Mouse (Mus musculus) stomach, embryonic 15.5 days (tissue): ENCODE data around the gene Timm9. TPM values are rescaled to one million over a fixed set of nuclear protein-coding genes. Genes with fewer than 3 reads are reported as not detected.
A peak's percentile ranks its signal among the peaks of the same experiment; 100 is the strongest.
"Not testable (repeated sequence)": the region's sequence is repeated elsewhere in the genome, so short reads cannot be mapped to it uniquely, and the experiment has no call there.

Source experiments
- ATAC-seq: fragments of 200-750 bp; cut with Nextera tagmentation; 2 replicates; pipeline ENCODE4 v1.8.0; 2017; ENCODE audit warnings: low read depth, moderate number of reproducible peaks, moderate TSS enrichment; ENCODE audit not compliant: insufficient read depth, low FRiP score
- H3K27ac ChIP-seq: fragments of 300-500 bp; sonication (generic); 2 replicates; pipeline ENCODE4 v1.5.1; 2015; ENCODE audit warnings: mild to moderate bottlenecking, inconsistent platforms
- H3K27me3 ChIP-seq: fragments of 300-500 bp; sonication (generic); replicated peaks from 2 replicates; pipeline ENCODE4 v1.6.1; 2015; ENCODE audit warnings: inconsistent platforms
- H3K36me3 ChIP-seq: fragments of 300-500 bp; sonication (generic); 2 replicates; pipeline ENCODE4 v1.6.1; 2015; ENCODE audit warnings: inconsistent platforms
- H3K4me1 ChIP-seq: fragments of 300-500 bp; sonication (generic); 2 replicates; pipeline ENCODE4 v1.6.1; 2015; ENCODE audit warnings: inconsistent platforms
- H3K4me2 ChIP-seq: fragments of 300-500 bp; sonication (generic); 2 replicates; pipeline ENCODE4 v1.6.1; 2015; ENCODE audit warnings: mild to moderate bottlenecking, inconsistent platforms
- H3K4me3 ChIP-seq: fragments of 300-500 bp; sonication (generic); replicated peaks from 2 replicates; pipeline ENCODE4 v1.5.1; 2015; ENCODE audit warnings: inconsistent platforms
- H3K9ac ChIP-seq: fragments of 300-500 bp; sonication (generic); 2 replicates; pipeline ENCODE4 v1.6.1; 2015; ENCODE audit warnings: inconsistent platforms
- H3K9me3 ChIP-seq: fragments of 300-500 bp; sonication (generic); 2 replicates; pipeline ENCODE4 v1.6.1; 2016; ENCODE audit warnings: inconsistent platforms
- WGBS: fragments of 180-500 bp; shearing (Covaris S2); methylation state at CpG from one replicate; pipeline ENCODE4 v1.1.7; 2015; 5-methylcytosine and 5-hydroxymethylcytosine counted together
- polyA plus RNA-seq: library from polyadenylated mRNA; unstranded; fragments of >200 nt; fragmentation: Nextera tagmentation; extraction: Ambion mirVana; gene quantifications from 2 replicates; pipeline ENCODE4 v1.2.1, GENCODE M21; 2015

The Timm9 gene
- polyA plus RNA-seq, 1 experiment from 2014 or later: 86.0 TPM

DNA sequence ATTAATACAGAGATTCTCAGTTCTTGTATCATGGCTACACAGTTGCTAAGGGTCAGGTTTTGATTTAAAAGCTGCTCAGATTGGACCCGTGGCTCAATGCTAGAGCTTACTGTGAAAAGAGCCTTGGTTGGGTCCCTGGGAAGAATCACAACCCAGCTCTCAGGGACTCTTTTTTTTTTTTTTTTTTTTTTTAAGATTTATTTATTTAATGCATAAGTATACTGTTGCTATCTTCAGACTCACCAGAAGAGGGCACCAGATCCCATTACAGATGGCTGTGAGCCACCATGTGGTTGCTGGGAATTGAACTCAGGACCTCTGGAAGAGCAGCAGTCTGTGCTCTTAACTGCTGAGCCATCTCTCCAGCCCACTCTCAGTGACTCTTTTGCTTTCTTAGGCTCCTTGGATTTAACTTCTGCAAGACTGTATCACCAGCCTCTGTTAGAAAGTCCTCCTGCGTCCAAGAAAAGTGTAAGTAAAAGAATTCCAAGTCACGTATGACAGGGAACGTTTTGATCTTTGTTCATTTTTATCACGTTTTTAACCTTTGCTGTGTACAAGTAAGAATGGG lies 2.9 kb upstream of the Timm9 start:
- Histone ChIP-seq H3K9me3 (no peaks in the 10 kb centered on the region), H3K4me3 (no peak overlapping the region), H3K4me1 (peaks cover 11% of the 10 kb centered on the region; the same call in 1 of the 2 replicates), H3K4me2 (no peak overlapping the region), H3K27ac (no peak overlapping the region), H3K27me3 (no peaks in the 10 kb centered on the region), H3K36me3 (peaks cover 27% of the 10 kb centered on the region), H3K9ac (no peak overlapping the region)
- WGBS: 77% methylated on average over 5 of the region's 5 CpGs
- ATAC-seq: no peak

DNA sequence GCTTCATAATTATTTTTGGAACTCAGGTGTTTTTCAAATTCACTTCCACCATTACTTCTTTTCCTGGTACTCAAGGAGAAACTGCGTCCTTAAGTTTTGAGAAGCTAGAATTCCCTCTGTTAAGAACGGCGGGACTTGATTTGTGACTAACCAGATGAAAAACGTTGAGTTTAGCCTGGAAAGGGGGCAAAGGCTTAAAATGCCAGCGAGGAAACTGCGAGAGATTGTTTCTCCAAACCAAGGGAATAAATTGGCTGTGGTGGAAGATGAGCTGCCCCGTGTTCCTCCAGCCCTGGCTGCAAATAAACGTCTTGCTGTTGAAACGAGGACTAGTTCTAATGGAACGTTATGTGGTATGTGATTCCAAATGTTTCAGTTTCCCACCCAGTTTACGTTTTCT lies 1.2 kb upstream of the Timm9 start:
- Histone ChIP-seq H3K4me1 (peaks cover 11% of the 10 kb centered on the region; the same call in 1 of the 2 replicates), H3K9ac (peak overlapping the region; percentile 50), H3K27ac (no peak overlapping the region), H3K9me3 (no peaks in the 10 kb centered on the region), H3K4me3 (peak overlapping the region; percentile 98), H3K4me2 (peak overlapping the region; percentile 85), H3K27me3 (no peaks in the 10 kb centered on the region), H3K36me3 (peaks cover 24% of the 10 kb centered on the region)
- WGBS: 3% methylated on average over 11 of the region's 11 CpGs
- ATAC-seq: no peak

DNA sequence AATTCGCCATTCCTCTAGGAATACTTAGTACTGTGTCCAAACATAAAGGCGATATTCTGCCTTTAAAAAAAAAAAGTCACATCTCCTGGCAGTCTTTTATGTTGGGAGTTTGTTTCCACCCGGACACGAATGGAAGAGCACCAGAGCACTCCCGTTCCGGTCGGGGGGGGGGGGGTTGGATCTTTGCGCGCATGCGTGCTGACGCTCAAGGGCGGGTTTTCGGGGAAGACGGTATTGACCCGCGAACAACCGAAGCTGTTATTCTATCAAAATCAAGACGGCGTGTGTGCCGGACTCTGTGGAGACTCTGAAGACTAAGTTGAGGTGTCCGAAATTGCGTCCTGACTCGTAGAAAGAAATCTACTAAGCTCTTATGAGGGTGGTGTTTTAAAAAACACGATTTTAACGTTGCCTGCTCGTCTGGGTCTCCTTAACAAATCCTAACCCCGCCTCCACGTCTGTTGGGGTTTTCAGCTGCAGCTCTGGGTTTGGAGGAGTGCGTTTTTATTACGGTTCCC lies 549 bp upstream of the Timm9 start:
- H3K9me3 ChIP-seq: no peaks in the 10 kb centered on the region
- WGBS: under 1% methylated on average over 30 of the region's 30 CpGs

DNA sequence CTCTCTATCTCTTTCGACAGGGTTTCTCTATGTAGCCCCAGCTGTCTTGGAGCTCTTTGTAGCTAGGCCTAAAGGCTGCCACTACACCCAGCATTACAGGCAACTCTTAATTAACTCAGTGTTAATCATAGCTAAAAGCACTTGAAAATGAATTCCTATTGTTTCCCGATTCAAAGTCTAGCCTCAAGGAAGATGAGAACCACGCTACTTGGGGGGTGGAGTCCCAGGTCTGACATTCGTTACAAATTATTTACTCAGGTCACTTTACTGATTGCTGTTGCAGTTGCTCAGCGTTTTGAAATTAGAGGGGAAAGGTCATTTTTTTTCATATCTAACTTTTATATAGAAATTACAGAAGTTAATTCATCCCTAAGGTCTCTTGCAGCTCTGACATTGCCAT lies 903 bp downstream of the Timm9 start:
- no peak for ATAC-seq
- H3K9ac ChIP-seq: no peak overlapping the region; the same call in 1 of the 2 replicates

More for the DNA sequence above, 549 bp upstream of the Timm9 start:
- Histone ChIP-seq H3K36me3 (peaks cover 21% of the 10 kb centered on the region), H3K4me2 (peak overlapping the region; percentile 87), H3K4me1 (peaks cover 11% of the 10 kb centered on the region; the same call in 1 of the 2 replicates), H3K9ac (peak overlapping the region; percentile 39; the same call in 1 of the 2 replicates), H3K27ac (peak overlapping the region; percentile 82), H3K4me3 (peak overlapping the region; percentile 98), H3K27me3 (no peaks in the 10 kb centered on the region)
- ATAC-seq: peak; percentile 78

DNA sequence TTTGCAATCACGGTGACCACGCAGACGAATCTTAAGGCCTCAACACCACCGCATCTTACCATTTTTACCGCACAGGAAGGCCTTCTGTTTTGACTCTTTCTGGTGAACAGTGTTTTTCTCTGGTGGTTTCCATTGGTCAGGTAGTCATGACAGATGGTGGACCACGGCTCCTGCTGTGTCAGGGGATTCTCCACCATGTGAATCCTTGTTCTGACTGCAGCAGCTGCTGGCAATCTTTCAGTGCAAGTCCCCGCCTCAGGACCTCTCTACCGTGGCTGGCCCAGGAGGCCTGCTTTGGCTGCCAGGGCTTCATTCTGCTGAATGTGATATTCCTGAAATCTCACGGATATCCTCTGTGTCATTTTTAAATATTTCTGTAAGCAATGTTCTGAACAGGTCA lies 13.2 kb downstream of the Timm9 start:
- no peak for ATAC-seq
- Histone ChIP-seq H3K9ac (no peak overlapping the region), H3K4me1 (no peaks in the 10 kb centered on the region), H3K4me2 (no peak overlapping the region), H3K36me3 (peaks cover 25% of the 10 kb centered on the region), H3K27ac (no peak overlapping the region), H3K4me3 (no peak overlapping the region), H3K27me3 (no peaks in the 10 kb centered on the region), H3K9me3 (no peaks in the 10 kb centered on the region)
- 85% methylated on average over 9 of the region's 9 CpGs for WGBS

More for the DNA sequence above, 903 bp downstream of the Timm9 start:
- H3K27me3 ChIP-seq: no peaks in the 10 kb centered on the region
- peaks cover 11% of the 10 kb centered on the region; the same call in 1 of the 2 replicates for H3K4me1 ChIP-seq
- WGBS: 20% methylated on average over 5 of the region's 5 CpGs
- H3K27ac ChIP-seq: no peak overlapping the region
- H3K9me3 ChIP-seq: no peaks in the 10 kb centered on the region
- peaks cover 21% of the 10 kb centered on the region for H3K36me3 ChIP-seq
- peak overlapping the region; percentile 87 for H3K4me2 ChIP-seq
- H3K4me3 ChIP-seq: peak overlapping the region; percentile 98

DNA sequence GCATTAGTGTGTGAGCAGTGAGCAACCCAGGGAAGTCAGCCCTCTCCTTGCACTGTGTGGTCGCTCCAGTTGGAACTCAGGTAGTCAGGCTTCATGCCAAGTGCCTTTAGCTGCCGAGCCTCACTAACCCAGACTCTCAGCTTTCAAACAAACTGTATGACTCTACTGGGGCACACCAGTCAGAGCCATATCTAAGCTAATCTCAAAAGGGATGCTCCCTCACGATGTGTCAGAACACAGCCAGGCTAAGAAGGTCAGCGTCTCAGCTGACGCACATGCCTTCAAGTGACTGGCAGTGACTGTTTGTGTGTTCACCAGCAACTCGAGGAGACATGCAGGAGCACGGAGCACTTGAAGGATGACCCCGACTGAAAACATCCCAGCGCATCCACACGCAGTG lies 13.8 kb downstream of the Timm9 start:
- Histone ChIP-seq H3K27me3 (no peaks in the 10 kb centered on the region), H3K36me3 (peaks cover 25% of the 10 kb centered on the region), H3K9ac (no peak overlapping the region), H3K4me3 (no peak overlapping the region), H3K9me3 (no peaks in the 10 kb centered on the region), H3K4me1 (no peaks in the 10 kb centered on the region), H3K27ac (no peak overlapping the region), H3K4me2 (no peak overlapping the region)
- WGBS: 90% methylated on average over 10 of the region's 10 CpGs
- no peak for ATAC-seq

DNA sequence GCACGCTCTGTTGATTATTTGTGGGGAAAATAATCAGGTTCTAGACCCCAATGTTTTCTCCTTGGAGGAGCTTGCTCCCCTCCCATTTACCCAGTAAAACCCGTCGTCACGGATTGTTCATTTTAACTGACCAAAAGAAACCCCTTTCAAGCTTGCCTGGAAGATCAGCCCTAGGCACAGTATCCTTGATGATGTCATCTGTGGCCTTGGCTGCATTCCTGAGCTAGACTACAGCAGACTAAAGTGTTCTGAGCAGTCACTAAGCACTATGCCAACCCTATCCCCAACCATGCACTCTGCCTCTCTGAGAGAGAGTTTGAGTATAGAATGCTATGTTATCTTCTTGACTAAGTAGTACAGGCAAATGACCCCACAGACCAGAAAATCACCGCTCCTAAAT lies 20.1 kb downstream of the Timm9 start:
- ATAC-seq: no peak
- Histone ChIP-seq H3K4me3 (no peak overlapping the region), H3K36me3 (no peaks in the 10 kb centered on the region), H3K4me1 (0 out of 2 replicates have a peak, but pooled peaks cover 2% of the 10 kb centered on the region), H3K27ac (no peak overlapping the region), H3K9ac (no peak overlapping the region), H3K27me3 (0 out of 2 replicates have a peak, but pooled peaks cover 3% of the 10 kb centered on the region), H3K9me3 (no peaks in the 10 kb centered on the region), H3K4me2 (no peak overlapping the region)
- 76% methylated on average over 5 of the region's 5 CpGs for WGBS

DNA sequence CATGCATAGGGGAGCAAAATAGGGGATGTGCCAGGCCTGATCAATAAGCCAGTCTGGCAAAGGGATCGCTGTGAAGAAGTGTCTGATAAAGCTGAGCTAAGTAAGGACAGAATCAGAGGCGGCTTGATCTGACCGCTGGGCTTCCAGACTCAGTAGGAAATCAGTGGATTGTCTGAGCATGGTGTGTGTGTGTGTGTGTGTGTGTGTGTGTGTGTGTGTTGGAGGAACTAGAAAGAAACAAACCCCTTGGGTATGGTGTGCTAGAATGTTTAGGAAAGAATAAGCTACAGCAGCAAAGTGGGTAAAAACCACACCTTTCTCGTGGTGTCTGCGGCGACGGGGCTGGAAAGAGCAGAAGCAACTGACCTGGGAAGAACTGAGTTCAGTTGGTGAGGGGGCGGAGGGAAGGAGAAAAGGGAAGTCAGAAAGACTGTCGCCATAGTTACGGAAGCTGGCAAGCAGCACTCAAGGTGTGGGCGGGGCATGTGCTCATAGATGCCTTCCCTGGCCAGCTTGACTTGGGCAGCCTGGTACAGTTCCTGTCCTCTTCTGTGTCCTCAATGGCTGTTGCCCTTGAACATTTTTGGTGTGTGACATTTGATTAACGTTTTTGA lies 22.7 kb downstream of the Timm9 start:
- no peaks in the 10 kb centered on the region for H3K36me3 ChIP-seq
- no peaks in the 10 kb centered on the region for H3K9me3 ChIP-seq
- H3K27ac ChIP-seq: no peak overlapping the region
- 0 out of 2 replicates have a peak, but pooled peaks cover 3% of the 10 kb centered on the region for H3K27me3 ChIP-seq
- no peak overlapping the region for H3K4me2 ChIP-seq
- H3K9ac ChIP-seq: no peak overlapping the region
- H3K4me3 ChIP-seq: no peak overlapping the region
- ATAC-seq: peak; percentile 63; the same call in 1 of the 2 replicates
- 26% methylated on average over 12 of the region's 12 CpGs for WGBS
- H3K4me1 ChIP-seq: 0 out of 2 replicates have a peak, but pooled peaks cover 6% of the 10 kb centered on the region

DNA sequence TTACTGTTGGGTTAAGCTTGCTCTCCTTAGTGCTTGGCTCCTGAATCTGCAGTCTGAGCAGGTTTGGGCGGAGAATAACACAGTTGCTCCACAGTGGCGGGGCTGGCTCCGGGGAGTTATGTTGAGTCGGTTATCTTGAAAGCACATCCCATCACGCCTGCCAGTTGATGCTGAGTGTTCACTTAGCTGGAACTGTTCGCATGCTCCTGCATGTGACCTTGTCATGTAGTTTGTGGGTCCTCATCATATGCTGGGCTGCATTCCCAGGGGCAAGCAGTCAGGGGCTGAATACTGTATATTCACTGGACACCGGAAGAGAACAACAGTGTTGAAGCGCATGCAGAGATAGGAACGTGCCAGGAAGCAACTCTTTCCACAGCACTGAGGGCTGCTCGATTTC lies 23.4 kb downstream of the Timm9 start:
- no peak for ATAC-seq
- Histone ChIP-seq H3K27ac (no peak overlapping the region), H3K9me3 (no peaks in the 10 kb centered on the region), H3K9ac (no peak overlapping the region), H3K4me1 (0 out of 2 replicates have a peak, but pooled peaks cover 6% of the 10 kb centered on the region), H3K36me3 (no peaks in the 10 kb centered on the region), H3K4me3 (no peak overlapping the region), H3K27me3 (0 out of 2 replicates have a peak, but pooled peaks cover 3% of the 10 kb centered on the region), H3K4me2 (no peak overlapping the region)
- WGBS: 76% methylated on average over 10 of the region's 10 CpGs

DNA sequence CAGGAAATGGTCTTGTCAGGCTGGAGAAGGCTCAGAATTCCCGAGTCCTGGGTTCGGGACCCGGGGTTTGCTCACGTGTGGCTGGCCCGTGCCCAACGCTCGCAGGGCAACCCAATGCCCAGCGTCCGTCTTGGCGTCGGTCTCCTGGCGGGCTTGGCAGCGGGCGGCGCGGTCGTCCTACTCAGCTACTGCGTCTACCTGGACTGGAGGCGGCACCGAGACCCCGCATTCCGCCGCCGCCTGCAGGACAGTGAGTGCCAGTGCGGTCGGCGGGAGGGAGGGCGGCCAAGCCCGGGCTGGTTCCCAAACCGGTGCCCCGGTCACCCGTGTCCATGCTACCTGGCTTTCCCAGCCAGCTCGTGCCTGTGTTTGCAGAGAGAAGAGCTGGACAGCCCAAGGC lies 25.2 kb downstream of the Timm9 start, which contains the start of gene Tomm20l:
Gene Tomm20l (plus strand): TSS at position 98 of the 400 bp plus-strand sequence.
- Histone ChIP-seq H3K9me3 (no peaks in the 10 kb centered on the region), H3K4me2 (peak within 1 kb of the TSS; percentile 54), H3K27ac (no peak within 1 kb of the TSS), H3K27me3 (0 out of 2 replicates have a peak, but pooled peaks cover 3% of the 10 kb centered on the region), H3K36me3 (no peaks in the 10 kb centered on the region), H3K4me3 (peak within 1 kb of the TSS; percentile 25), H3K9ac (no peak within 1 kb of the TSS), H3K4me1 (0 out of 2 replicates have a peak, but pooled peaks cover 6% of the 10 kb centered on the region)
- no peak; the same call in 1 of the 2 replicates for ATAC-seq
- 6% methylated on average over 33 of the region's 33 CpGs for WGBS

DNA sequence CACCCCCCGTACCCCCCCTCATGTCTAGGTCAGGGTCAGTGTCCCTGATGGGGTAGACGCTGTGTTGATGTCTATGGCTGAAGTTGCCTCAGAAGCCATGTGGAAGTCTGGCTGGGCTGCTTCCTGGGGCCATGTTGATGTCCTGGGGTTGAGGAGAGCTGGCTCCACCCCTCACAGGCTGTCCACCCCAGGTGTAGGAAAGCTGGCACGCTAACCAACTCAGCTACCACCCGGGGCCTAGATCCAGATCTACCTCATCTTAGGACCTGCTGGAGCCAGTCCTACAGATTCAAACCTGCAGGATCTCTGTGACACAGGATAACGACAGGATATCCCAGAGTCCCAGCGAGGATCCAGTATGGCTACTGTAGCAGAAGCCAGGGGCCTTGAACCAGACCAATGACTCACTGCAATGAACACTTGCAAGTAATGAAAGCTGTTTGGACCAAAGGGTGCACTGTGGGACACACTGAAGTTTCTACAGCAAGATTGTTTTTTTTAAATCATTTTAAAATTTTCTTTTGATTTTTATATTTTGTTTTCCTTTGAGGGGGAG lies 29.2 kb downstream of the Timm9 start:
- no peak overlapping the region for H3K4me3 ChIP-seq
- no peaks in the 10 kb centered on the region for H3K27me3 ChIP-seq
- no peaks in the 10 kb centered on the region for H3K36me3 ChIP-seq
- no peak overlapping the region for H3K4me2 ChIP-seq
- no peak overlapping the region for H3K9ac ChIP-seq
- H3K9me3 ChIP-seq: no peaks in the 10 kb centered on the region
- WGBS: 80% methylated on average over 6 of the region's 6 CpGs
- H3K27ac ChIP-seq: no peak overlapping the region
- 0 out of 2 replicates have a peak, but pooled peaks cover 6% of the 10 kb centered on the region for H3K4me1 ChIP-seq
- ATAC-seq: no peak

DNA sequence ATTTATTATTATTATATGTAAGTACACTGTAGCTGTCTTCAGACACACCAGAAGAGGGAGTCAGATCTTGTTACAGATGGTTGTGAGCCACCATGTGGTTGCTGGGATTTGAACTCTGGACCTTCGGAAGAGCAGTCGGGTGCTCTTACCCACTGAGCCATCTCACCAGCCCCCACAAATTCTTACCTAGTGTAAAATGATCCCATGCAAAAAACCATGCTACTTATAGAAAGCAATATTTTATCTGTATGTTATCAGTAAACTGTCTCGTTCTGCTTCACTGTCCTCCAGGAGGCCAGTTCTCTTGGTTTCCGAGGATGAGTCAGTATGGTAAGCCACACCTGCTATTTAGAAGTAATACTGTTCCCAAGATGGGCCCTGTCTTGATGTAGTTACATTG lies 32.2 kb downstream of the Timm9 start:
- not testable (repeated sequence) for H3K36me3 ChIP-seq, H3K27ac ChIP-seq, H3K4me2 ChIP-seq, H3K4me1 ChIP-seq, H3K27me3 ChIP-seq, H3K4me3 ChIP-seq, ATAC-seq, H3K9ac ChIP-seq, H3K9me3 ChIP-seq
- 80% methylated on average over 4 of the region's 4 CpGs for WGBS
